Mouse (Mus musculus) frontal cortex, adult (tissue): ENCODE measurements around the gene Sigirr.

Source experiments
- ATAC-seq: cut with Nextera tagmentation; 2 replicates; pipeline ENCODE4 v1.9.2; 2017; ENCODE audit warnings: mild to moderate bottlenecking, moderate library complexity, mixed read lengths; ENCODE audit not compliant: low TSS enrichment

Sigirr gene

GRCm38 (mm10) chr7:141060426-141061242 lies 39.7 kb downstream of the Sigirr start, which contains the start of gene B4galnt4:
B4galnt4 (plus strand) TSS chr7:141061104.
- peak; percentile 86 for ATAC-seq

- ATAC-seq, result peak; percentile 15; the same call in 1 of the 2 replicates
These were observed 40.4 kb downstream of the Sigirr start for GRCm38 (mm10) chr7:141059929-141060328.

DNA sequence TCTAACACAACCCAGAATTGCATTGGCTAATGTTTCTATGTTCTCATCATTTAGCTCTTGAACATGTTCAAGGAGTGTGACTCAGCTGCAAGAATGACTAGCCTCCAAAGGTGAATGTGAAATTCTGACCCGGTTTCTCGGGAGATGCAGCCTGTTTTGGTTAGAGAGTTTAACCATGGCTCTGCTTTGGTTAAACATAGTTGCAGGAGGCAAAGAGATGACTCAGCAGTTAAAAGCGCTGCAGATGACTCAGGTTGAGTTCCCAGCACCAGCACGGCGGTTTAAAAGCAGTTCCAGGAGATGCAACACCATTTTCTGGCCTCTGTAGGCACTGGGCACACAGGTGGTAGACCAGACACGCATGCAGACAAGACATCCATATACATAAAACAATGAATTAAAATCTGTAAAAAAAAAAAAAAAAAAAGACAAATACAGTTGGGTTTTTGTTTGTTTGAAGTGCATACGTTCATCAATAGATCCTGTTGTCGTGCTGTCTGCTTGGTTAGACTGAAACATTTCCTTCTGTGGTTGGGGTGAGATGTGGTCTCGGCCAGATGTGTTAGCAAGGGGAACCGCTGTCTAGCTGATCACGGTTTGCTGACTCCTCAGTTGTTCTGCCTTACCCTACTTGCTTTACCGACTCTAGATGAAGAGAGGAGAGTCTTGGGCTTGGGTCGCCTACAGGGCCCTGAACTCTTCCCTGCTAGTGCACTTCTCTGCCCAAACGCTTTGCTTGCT lies 41.6 kb downstream of the Sigirr start:
- ATAC-seq, result no peak

- ATAC-seq, result no peak
These were observed 42.8 kb downstream of the Sigirr start for GRCm38 (mm10) chr7:141057541-141057940.

DNA sequence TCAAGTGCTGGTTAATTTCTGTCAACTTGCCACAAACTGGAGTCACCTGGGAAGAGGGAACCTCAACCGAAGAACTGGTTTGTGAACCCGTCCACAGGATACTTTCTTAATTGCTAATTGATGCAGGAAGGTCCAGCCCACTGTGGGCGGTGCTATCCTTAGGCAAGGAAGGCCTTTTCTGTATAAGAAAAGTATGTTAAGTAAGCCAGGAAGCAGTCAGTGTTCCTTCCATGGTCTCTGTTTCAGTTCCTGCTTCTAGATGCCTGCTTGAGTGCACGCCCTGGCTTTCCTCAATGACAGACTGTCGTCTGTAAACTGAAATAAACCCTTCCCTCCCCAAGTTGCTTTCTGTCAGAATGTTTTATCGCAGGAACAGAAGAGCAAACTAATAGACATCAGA lies 43.4 kb downstream of the Sigirr start:
- ATAC-seq, result no peak

- ATAC-seq, result no peak
These were observed 44.6 kb downstream of the Sigirr start for GRCm38 (mm10) chr7:141055785-141056184.

DNA sequence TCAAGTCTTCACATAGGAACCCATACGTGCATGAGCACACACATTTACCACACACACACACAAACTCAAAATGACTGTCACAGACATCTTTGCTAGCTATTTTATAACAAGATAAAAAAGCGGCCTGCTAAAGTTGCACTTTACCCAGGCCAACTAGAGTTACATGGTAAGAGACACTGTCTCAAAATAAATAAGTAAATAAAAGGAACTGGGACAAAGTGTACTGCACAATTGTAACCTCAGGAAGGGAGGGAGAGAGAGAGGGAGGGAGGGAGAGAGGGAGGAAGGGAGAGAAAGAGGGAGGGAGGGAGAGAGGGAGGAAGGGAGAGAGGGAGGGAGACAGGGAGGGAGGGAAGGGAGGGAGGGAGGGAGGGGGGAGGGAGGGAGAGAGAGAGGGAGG lies 48.0 kb downstream of the Sigirr start:
- ATAC-seq, result no peak

DNA sequence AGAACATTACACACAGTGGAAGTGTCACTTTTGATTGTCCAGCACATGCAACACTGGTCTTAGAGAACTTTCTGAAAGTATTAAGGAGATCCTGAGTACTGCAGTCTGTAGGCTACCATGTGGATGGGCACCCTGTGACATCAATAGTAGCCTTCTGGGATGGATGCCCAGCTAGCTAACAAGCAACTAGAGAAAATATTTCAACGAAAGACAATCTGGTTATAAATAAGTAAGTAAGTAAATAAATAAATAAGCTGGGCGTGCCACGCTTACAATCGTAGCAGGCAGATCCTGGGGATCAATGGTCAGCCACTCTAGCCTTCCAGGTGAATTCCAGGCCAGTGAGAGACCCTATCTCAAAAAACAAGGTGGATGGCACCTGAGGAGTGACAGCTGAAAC lies 48.4 kb downstream of the Sigirr start:
- no peak for ATAC-seq

- ATAC-seq, result no peak
These were observed 49.2 kb downstream of the Sigirr start for GRCm38 (mm10) chr7:141051060-141051685.

DNA sequence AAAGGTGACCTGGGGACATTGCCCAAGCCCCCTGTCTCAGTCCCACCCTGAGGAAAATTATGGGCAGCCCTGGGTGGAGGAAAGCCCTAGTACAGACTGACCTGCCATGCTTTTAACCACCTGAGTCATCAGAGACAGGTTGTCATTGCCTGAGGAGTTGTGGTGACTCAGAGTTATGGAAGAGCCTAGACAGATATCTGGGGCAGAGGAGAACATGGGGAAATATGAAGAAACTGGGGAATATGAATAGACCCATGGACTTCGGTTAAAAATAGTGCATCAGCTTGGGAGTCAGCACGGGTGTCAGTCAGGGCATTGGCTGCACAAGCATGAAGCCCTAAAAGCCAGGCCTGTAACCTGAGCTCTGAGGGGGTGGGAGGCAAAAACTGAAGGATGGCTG lies 51.0 kb downstream of the Sigirr start:
- ATAC-seq, result no peak; the same call in 1 of the 2 replicates

- peak; percentile 76 for ATAC-seq
These were observed 51.9 kb downstream of the Sigirr start for GRCm38 (mm10) chr7:141048226-141049218.

- ATAC-seq, result peak; percentile 92
These were observed 52.7 kb downstream of the Sigirr start for GRCm38 (mm10) chr7:141047581-141048225.

GRCm38 (mm10) chr7:141046931-141047580 lies 53.3 kb downstream of the Sigirr start:
- ATAC-seq, result no peak

GRCm38 (mm10) chr7:141042539-141042938 lies 57.8 kb downstream of the Sigirr start:
- no peak for ATAC-seq

DNA sequence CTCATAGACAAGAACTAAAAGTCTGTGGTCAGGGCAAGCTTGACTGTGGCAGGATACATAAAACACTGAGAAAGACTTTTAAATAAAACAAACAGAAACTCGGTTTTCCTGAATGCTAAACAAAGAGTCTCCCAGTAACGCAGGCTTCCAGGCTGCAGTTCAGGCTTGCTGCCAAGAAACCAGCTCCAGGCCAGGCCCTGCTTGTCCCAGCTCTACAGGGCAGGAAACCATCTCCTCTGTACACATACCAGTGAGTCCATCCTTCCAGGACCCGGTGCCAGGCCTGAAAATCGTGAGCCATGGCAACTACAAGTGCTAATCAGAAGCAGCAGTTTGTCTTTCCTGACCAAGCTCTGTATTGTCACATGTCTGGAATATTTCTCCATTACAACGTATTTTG lies 58.7 kb downstream of the Sigirr start:
- no peak for ATAC-seq
